23 mouse cellular contexts compared by ENCODE assay signal in genomic region chr10:115562911-115563686, GRCm38 (mm10). TPM values are rescaled to one million over a fixed set of nuclear protein-coding genes. Genes with fewer than 3 reads are reported as not detected.
DNase-seq lines count a peak whose midpoint lies in the region; TF ChIP-seq lines count a peak whose summit lies in the region.
"Had no signal": no experiment of that assay in that cellular context is flagged by ENCODE, and none has a peak within 500 bp of the region (broad histone marks: within the 10 kb centered on the region; RNA-seq: fewer than 3 reads in every experiment).

No protein-coding gene starts in this region.

- intact Hi-C loops in left cerebral cortex, postnatal 4 days (cut with DNase I), result no loop called here
- intact Hi-C loops in gastrocnemius, adult 2 months (cut with DNase I), result no loop called here

- H3K27ac ChIP-seq in gastrocnemius, adult 2 months, result no peak overlapping the region
- H3K27ac ChIP-seq: embryonic facial prominence, embryonic 15.5 days; forebrain, embryonic 10.5 days; hindbrain, embryonic 12.5 days had no signal

- peak; percentile 32 for DNase-seq in left cerebral cortex, postnatal 4 days
- no peak for DNase-seq in left cerebral cortex, adult 11 months (ENCODE audit: low spot score)
- peak; percentile 52 for DNase-seq in cerebellum, adult 11-12 months
- peak; percentile 77 for DNase-seq in cerebellum, adult 9-10 months
- DNase-seq in cerebellum, postnatal 25 days, result peak; percentile 59 to 62
- DNase-seq in c-Kit-positive CD71-positive TER-119-positive erythroid progenitor cells, embryonic 14.5 days (ENCODE audit: low spot score), result no peak
- DNase-seq in layer of hippocampus, postnatal 25 days (ENCODE audit: extremely low spot score in 1 of 2, low spot score in 1 of 2), result no peak
- no peak for DNase-seq in gastrocnemius, adult 2 months
- DNase-seq: adrenal gland, postnatal 14 days; embryo, embryonic 11 days; gastrocnemius, postnatal 10 days; heart, postnatal 36 days; kidney, adult 11 months had no signal

- no peak overlapping the region for H3K4me3 ChIP-seq in gastrocnemius, adult 2 months
- H3K4me3 ChIP-seq: embryonic facial prominence, embryonic 15.5 days; erythroblast, embryonic 14.5 days; forebrain, embryonic 10.5 days; heart, embryonic 12.5 days; hindbrain, embryonic 12.5 days had no signal

- no peak for TF ChIP-seq CTCF in gastrocnemius, adult 2 months (IDR thresholded peaks at IDR 0.05)

RNA-seq across cellular contexts. Expression of gene A930009A15Rik, which starts 6.7 kb away (rescaled TPM):
- under 1 TPM in 1 of 2 experiments, not detected in 1; 0.66 TPM for total RNA-seq in left cerebral cortex, postnatal 4 days (2021)
- under 1 TPM; 0.54 to 0.75 TPM for total RNA-seq in layer of hippocampus, postnatal 25 days (2021)
- total RNA-seq in gastrocnemius, adult 2 months (2021), result not detected
- total RNA-seq: adrenal gland, adult 18-20 months; adrenal gland, postnatal 14 days; CH12.LX; common myeloid progenitor, adult 5-6 weeks; gastrocnemius, postnatal 10 days; gastrocnemius, postnatal 4 days; heart, adult 8-10 months; heart, postnatal 36 days had no signal

RNA-seq across cellular contexts. Expression of gene Lgr5, which starts 24.5 kb away (rescaled TPM):
- 1 to 10 TPM; 1.1 to 1.4 TPM for total RNA-seq in left cerebral cortex, postnatal 4 days (2021)
- 1 to 10 TPM; 1.8 to 2.9 TPM for total RNA-seq in layer of hippocampus, postnatal 25 days (2021)
- not detected for total RNA-seq in gastrocnemius, adult 2 months (2021)
- total RNA-seq: CH12.LX; heart, adult 8-10 months had no signal

Comparison
In these comparisons a context has a peak if more than half of its experiments do, and no peak if none do; other contexts are left out.
1. DNase-seq: peak in left cerebral cortex, postnatal 4 days (single experiment), cerebellum, adult 11-12 months (single experiment), cerebellum, adult 9-10 months (single experiment) and cerebellum, postnatal 25 days (2 of 2); none in left cerebral cortex, adult 11 months (single experiment), c-Kit-positive CD71-positive TER-119-positive erythroid progenitor cells, embryonic 14.5 days (single experiment), layer of hippocampus, postnatal 25 days (0 of 2) and gastrocnemius, adult 2 months (single experiment).